Mouse (Mus musculus) small intestine, adult 2 months (tissue): ENCODE results near the gene Gm4969.

Experiments
- CTCF ChIP-seq: fragments of 200-500 bp; IDR thresholded peaks from 2 replicates; pipeline ENCODE4 v1.5.1; 2012; ENCODE audit warnings: low read depth, mild to moderate bottlenecking, control low read depth, inconsistent platforms, low read length, moderate library complexity, mixed read lengths; ENCODE audit not compliant: insufficient replicate concordance, insufficient read length; ENCODE audit errors: extremely low read depth
- POLR2A ChIP-seq: fragments of 200-500 bp; IDR thresholded peaks from 2 replicates; pipeline ENCODE4 v1.6.1; 2012; ENCODE audit warnings: low read depth, mild to moderate bottlenecking, control low read depth, inconsistent platforms, low read length, moderate library complexity

DNA sequence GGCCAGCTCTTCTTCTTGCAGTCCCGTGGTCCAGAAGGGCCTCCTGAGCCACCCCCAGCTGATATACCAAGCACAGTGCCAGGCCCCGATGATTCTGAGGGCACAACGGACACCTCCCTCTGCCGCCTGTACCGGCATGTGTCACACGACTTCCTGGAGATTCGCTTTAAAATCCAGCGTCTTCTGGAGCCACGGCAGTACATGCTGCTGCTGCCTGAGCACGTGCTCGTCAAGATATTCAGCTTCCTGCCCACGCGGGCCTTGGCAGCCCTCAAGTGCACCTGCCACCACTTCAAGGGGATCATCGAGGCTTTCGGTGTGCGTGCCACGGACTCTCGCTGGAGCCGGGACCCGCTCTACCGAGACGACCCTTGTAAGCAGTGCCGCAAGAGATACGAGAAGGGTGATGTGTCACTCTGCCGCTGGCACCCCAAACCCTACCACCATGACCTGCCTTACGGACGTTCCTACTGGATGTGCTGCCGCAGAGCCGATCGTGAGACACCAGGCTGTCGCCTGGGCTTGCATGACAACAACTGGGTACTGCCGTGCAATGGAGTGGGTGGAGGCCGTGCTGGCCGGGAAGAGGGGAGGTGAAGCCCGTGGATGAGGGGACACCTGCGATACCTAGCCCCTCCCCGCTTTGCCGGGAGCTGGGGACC, 18.6 kb upstream of the Gm4969 start:
- TF ChIP-seq POLR2A (no peak), CTCF (no peak)
